Mouse (Mus musculus) T-cell, adult 2 months (primary cell): ENCODE data around the gene Thsd7b.
A peak's percentile ranks its signal among the peaks of the same experiment; 100 is the strongest.

Experiments used
- DNase-seq: peaks from one replicate; pipeline ENCODE4 v3.0.0; 2022; ENCODE audit warnings: low spot score

Gene Thsd7b

GRCm38 (mm10) chr1:129644252-129644861 lies 371.3 kb downstream of the Thsd7b start:
- no peak for DNase-seq

DNA sequence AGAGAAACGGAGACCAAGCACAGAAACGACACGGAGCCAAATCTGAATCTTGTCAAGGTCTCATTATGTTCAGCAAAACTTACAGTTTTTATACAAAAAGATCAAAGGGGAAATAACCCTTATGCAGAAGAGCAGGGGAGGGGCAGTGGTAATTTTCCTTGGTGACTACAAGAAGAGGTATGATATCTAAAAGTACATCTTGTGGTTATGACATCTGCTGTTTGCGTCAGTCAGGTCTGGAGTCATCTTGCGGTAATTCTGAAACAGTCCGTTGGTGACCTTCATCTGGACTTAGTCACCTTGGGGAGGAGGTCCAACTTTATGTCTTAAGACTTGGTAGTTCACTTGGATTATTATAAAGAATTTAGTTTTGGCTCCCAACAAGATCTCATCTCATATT lies 378.3 kb downstream of the Thsd7b start:
- DNase-seq, result peak; percentile 7

DNA sequence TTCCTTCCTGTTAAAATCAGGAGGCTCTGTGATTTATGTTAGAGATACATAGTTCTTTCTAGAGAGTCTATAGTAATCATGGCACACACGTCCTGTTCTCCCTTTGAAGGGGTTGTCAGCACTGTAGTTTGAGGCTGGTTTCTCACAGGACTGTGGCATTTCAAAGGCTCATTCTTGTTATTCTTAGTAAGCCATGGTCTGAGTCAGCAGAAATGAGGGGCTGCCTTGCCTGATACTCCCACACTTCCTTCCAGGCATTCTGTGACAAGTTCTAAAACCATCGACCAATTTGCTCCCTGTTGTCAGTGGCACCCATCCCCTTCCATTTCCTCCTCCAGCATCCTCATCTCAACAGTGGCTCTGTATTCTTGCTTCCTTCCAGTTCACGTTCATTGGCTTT lies 384.9 kb downstream of the Thsd7b start:
- DNase-seq, result no peak

DNA sequence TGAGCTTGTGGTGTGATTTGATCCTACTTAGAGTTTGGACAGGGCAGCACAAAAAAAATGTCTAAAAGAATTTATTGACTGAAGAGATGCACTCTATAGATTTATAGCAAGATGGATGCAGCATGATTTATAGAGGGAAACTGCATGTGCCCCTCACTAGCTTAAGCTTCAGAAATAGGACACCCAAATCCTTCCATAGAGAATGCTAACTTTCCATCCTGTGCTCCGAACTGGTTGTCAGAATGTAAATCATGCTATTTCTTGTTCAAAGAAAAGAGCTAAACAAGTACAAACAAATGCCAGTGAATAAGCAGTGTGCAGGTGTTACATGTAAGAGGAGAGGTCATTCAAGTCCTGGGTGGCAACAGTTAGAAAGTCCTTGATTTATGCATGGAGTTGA lies 402.8 kb downstream of the Thsd7b start:
- no peak for DNase-seq

DNA sequence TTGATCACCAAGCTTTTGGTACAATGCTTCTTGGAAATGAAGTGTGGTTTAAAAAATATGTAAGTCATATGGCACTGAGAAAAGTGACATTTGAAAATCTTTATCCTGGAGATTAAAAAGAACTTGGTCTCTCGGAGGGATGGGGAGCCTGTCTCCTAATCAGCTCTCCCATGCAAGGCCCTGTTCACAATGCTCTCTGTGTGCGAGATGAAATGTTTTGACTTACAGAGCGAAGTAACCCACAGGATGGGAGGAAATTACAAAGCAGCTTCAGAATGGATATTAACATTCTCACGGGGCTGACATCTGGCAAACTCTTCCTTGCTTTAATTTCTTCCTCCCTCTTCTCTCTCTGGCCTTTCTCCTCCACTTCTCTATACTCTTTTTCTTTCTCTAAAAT lies 405.7 kb downstream of the Thsd7b start:
- DNase-seq, result no peak

GRCm38 (mm10) chr1:129705701-129706100 lies 432.6 kb downstream of the Thsd7b start:
- no peak for DNase-seq

DNA sequence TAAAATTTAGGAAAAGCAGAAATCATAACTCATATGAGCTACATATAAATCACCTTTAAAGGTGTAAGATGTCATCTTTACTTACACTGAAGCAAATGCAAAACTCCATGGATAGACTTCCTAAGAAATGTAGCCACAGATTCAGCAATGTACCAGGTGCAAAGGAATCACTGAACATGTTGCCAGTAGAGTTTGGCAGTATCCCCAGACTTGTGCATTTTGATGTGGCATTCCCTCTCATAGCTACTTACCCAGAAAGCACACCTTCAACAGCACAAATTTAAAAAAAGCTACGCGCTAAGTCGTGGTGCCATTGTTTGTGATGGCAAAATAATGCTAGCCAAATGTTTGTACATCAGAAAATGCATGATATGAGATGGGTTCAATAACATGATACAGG lies 439.6 kb downstream of the Thsd7b start:
- DNase-seq, result no peak

GRCm38 (mm10) chr1:129713571-129713970 lies 440.5 kb downstream of the Thsd7b start:
- DNase-seq, result no peak

DNA sequence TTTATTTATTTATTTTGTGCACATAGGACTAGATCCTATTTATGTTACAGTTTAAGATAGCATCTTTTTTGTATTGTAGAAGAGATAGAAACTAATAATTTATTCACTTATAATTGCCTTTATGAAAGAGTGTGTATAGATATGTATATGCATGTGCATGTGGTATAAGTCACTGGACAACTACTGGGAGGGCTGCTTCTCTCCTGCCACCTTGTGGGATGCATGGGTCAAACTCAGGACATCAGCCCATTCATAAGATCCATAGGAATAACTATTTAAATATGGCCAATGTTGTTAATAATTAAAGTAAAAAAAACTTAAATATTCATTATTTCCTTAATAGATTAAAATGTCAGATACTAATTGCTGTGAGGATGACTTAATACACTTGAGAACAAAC lies 446.5 kb downstream of the Thsd7b start:
- DNase-seq, result no peak

DNA sequence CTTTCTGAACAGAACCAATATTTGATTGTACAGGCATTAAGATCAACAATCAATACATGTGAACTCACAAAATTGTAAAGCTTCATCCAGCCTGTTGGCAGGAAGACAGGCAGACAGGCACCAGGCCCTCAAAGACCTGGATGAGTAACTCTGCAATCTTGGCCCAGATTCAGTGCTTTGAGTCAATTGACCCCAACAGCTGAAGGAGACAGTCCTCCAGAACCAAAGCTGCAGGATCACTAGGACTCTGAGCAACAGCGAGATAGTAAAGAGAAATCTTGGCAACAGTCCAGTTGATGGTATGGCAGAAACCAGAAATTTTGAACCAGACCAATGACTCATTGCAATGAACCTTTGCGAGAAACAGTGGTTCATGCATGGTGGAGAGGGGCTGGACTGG lies 458.9 kb downstream of the Thsd7b start:
- DNase-seq, result no peak

DNA sequence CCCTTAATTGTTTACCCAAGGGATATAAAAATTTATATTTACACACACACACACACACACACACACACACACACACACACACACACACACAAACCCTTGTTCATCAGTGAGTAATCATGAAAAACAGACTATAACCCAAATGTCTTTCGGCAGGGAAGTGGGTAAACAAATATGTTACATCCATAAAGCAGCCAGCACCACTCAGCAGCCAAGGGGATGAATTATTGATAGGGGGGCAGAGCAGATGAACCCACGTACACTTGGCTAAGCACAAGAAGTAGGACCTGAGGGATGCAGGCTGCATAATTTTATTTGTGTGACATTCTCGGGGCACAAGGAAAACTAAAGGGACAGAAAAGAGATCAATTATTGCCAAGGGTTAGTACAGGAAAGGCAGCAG lies 474.5 kb downstream of the Thsd7b start:
- no peak for DNase-seq

GRCm38 (mm10) chr1:129756548-129757240 lies 483.6 kb downstream of the Thsd7b start:
- DNase-seq, result no peak

- DNase-seq, result no peak
These were observed 485.9 kb downstream of the Thsd7b start for GRCm38 (mm10) chr1:129759003-129759402.

DNA sequence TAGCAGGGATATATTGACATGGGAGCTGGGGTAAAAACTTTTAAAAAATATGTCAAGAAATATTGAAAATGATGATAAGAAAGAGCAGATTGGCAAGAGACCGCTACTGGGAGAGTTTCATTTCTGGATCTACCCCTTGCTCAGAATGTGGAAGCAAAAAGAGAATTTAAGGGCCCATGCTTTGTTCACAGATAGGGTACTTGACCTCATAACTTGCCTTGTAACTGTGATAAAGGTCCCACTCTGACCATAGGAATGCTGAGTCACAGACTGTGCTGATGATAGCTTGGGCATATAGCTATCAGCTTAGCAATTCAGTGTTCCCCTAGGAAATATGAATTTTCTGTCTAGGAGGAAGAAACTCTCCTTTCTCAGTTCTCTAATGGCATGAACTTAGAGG lies 488.1 kb downstream of the Thsd7b start:
- DNase-seq, result no peak

GRCm38 (mm10) chr1:129764748-129765147 lies 491.6 kb downstream of the Thsd7b start:
- no peak for DNase-seq

GRCm38 (mm10) chr1:129777055-129777454 lies 504.0 kb downstream of the Thsd7b start:
- no peak for DNase-seq

DNA sequence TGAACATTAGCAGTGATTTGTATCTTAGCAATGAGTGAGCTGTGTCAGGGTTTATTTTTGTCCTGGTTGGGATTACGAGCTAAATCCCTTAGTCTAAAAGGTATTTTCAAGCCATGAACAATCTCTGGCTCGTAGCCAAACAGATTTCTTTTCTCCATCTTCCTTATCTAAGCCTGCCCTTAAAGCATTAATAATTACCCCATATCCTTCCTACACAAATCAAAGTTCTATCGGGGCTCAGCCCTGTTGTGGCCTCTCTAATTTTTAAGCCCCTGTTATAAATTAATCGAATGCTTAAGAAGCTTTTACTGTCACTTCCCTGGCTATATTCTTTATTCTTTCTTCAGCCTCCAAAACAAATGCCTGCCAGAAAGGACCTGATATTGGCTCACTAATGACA lies 506.4 kb downstream of the Thsd7b start:
- DNase-seq, result no peak

GRCm38 (mm10) chr1:129780589-129780988 lies 507.5 kb downstream of the Thsd7b start:
- DNase-seq, result no peak

DNA sequence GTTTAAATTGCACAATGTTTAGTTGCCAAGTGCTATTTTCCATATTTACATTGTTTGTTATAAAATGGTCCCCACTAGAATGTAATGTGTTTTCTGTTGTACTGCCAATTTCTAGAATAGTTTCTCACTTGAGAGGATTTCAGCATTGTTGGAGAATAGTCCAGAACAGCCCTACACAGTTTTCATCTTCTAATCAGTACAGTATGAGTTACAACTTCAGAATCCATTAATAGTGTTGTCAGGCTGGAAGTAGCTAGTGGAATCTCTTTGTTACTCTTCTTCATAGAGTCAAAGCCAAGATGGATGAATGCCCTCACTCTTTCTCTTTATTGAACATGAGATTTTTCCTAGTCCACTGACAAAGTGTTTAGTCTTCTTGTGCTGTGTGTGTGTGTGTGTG lies 525.4 kb downstream of the Thsd7b start:
- no peak for DNase-seq

DNA sequence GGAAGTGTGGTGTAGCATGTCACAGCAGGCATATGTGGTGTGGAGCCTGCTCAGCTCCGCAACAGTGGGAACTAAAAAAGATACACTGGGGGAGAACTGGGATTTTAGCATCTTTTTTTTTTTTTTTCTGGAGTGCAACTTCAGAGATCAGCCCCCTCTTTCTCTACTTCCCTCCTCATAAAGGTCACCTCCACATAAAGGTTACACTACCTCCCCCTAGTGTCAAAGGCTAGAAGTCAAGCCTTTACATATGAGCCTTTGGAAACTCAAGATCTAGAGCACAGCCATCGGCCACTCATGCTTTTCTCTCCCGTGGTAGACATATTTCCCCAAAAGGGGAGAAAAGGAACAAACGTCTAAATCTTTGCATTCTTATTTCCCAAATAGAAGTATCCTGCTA lies 553.8 kb downstream of the Thsd7b start:
- DNase-seq, result no peak

- no peak for DNase-seq
These were observed 564.2 kb downstream of the Thsd7b start for GRCm38 (mm10) chr1:129837324-129837723.

DNA sequence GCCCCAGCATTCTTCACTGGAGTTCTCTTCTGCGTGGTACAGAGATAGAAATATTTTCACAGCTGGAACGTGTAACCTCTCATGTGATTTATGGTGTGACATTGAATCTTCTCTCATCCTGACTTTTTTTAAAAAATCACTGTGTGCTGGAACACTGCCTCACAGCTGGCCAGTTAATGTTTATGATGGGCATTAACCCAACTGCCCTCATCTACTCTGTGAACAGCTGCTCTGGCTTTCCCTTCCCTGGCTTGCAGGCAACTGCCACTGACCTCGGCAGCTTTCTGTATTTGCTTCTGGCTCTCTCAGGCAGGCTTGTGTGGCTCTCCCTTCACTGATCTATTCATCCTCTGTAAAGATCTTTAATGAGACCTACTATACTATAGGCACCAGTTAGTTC lies 564.7 kb downstream of the Thsd7b start:
- DNase-seq, result no peak

- DNase-seq, result no peak
These were observed 565.4 kb downstream of the Thsd7b start for GRCm38 (mm10) chr1:129838486-129838885.

GRCm38 (mm10) chr1:129843416-129843815 lies 570.3 kb downstream of the Thsd7b start:
- no peak for DNase-seq
